Mouse (Mus musculus) kidney, adult 2 months (tissue): ENCODE data around the gene Cc2d2b. TPM values are rescaled to one million over a fixed set of nuclear protein-coding genes. Genes with fewer than 3 reads are reported as not detected.

Experiments
- DNase-seq: peaks from one replicate; pipeline ENCODE4 v3.0.0; 2021
- H3K27ac ChIP-seq: fragments of 200-500 bp; 2 replicates; pipeline ENCODE4 v1.5.1; 2012; ENCODE audit warnings: low read depth, low read length, control low read depth, inconsistent platforms; ENCODE audit not compliant: insufficient read depth
- H3K27me3 ChIP-seq: fragments of 200-500 bp; replicated peaks from 2 replicates; pipeline ENCODE4 v1.6.1; 2012; ENCODE audit warnings: mild to moderate bottlenecking, moderate library complexity, low read length, inconsistent platforms; ENCODE audit not compliant: control insufficient read depth, insufficient read depth
- H3K36me3 ChIP-seq: fragments of 200-500 bp; 2 replicates; pipeline ENCODE4 v1.6.1; 2012; ENCODE audit warnings: mild to moderate bottlenecking, moderate library complexity, low read length, inconsistent platforms; ENCODE audit not compliant: control insufficient read depth, insufficient read depth
- H3K4me1 ChIP-seq: fragments of 200-500 bp; 2 replicates; pipeline ENCODE4 v1.6.1; 2011; ENCODE audit warnings: low read length; ENCODE audit not compliant: control insufficient read depth, insufficient read depth
- H3K4me3 ChIP-seq: fragments of 200-500 bp; 2 replicates; pipeline ENCODE4 v1.5.1; 2011; ENCODE audit warnings: mild to moderate bottlenecking, low read depth, low read length, control low read depth; ENCODE audit not compliant: insufficient read depth
- CTCF ChIP-seq: fragments of 200-500 bp; conservative IDR thresholded peaks from 2 replicates; pipeline ENCODE4 v1.5.1; 2011; ENCODE audit warnings: low read depth, mild to moderate bottlenecking, control low read depth, low read length, moderate library complexity, mixed read lengths; ENCODE audit not compliant: insufficient read depth, insufficient read length
- POLR2A ChIP-seq: fragments of 200-500 bp; IDR thresholded peaks from one replicate; pipeline ENCODE4 v1.6.1; 2011; ENCODE audit warnings: low read depth, low read length, control low read depth
- WGBS: fragments of 180-500 bp; shearing (Covaris S2); methylation state at CpG from one replicate; pipeline ENCODE4 v1.1.7; 2018; 5-methylcytosine and 5-hydroxymethylcytosine counted together
- polyA plus RNA-seq: library from polyadenylated mRNA; depleted of rRNA; stranded (reverse); fragments of >200 nt; gene quantifications from 2 replicates; pipeline ENCODE4 v1.2.3, GENCODE M21; 2012

Cc2d2b gene
- polyA plus RNA-seq, 1 experiment, result not detected

- no peak for DNase-seq
- Histone ChIP-seq H3K27me3 (no peaks in the 10 kb centered on the region), H3K27ac (no peak overlapping the region), H3K4me3 (no peak overlapping the region), H3K4me1 (no peaks in the 10 kb centered on the region), H3K36me3 (no peaks in the 10 kb centered on the region)
- WGBS, result 75% methylated on average over 4 of the region's 4 CpGs
- TF ChIP-seq CTCF, result no peak
- TF ChIP-seq POLR2A, result no peak
Measured at GRCm38 (mm10) chr19:40811840-40812239, 63.3 kb downstream of the Cc2d2b start.

GRCm38 (mm10) chr19:40812778-40813177, 64.2 kb downstream of the Cc2d2b start:
- H3K27ac ChIP-seq, result no peak overlapping the region
- no peaks in the 10 kb centered on the region for H3K27me3 ChIP-seq
- 76% methylated on average over 3 of the region's 3 CpGs for WGBS
- no peak for TF ChIP-seq CTCF
- no peak for TF ChIP-seq POLR2A
- no peak overlapping the region for H3K4me3 ChIP-seq
- no peaks in the 10 kb centered on the region for H3K36me3 ChIP-seq
- no peaks in the 10 kb centered on the region for H3K4me1 ChIP-seq
- DNase-seq, result no peak

GRCm38 (mm10) chr19:40813385-40813784, 64.8 kb downstream of the Cc2d2b start:
- H3K27ac ChIP-seq, result no peak overlapping the region
- WGBS, result 69% methylated on average over 14 of the region's 14 CpGs
- H3K27me3 ChIP-seq, result no peaks in the 10 kb centered on the region

GRCm38 (mm10) chr19:40815645-40816183, 67.2 kb downstream of the Cc2d2b start:
- WGBS, result 64% methylated on average over 7 of the region's 7 CpGs
- no peaks in the 10 kb centered on the region for H3K27me3 ChIP-seq
- H3K36me3 ChIP-seq, result no peaks in the 10 kb centered on the region
- H3K27ac ChIP-seq, result no peak overlapping the region
- TF ChIP-seq POLR2A (no peak), CTCF (no peak)
- no peaks in the 10 kb centered on the region for H3K4me1 ChIP-seq
- DNase-seq, result no peak
- H3K4me3 ChIP-seq, result no peak overlapping the region

More at GRCm38 (mm10) chr19:40813385-40813784, 64.8 kb downstream of the Cc2d2b start:
- no peak for DNase-seq
- Histone ChIP-seq H3K4me1 (no peaks in the 10 kb centered on the region), H3K36me3 (no peaks in the 10 kb centered on the region), H3K4me3 (no peak overlapping the region)
- TF ChIP-seq POLR2A (no peak), CTCF (no peak)

- Histone ChIP-seq H3K4me1 (no peaks in the 10 kb centered on the region), H3K36me3 (no peaks in the 10 kb centered on the region), H3K4me3 (no peak overlapping the region), H3K27me3 (no peaks in the 10 kb centered on the region), H3K27ac (no peak overlapping the region)
- DNase-seq, result no peak
- TF ChIP-seq POLR2A (no peak), CTCF (no peak)
- WGBS, result 91% methylated on average over 6 of the region's 6 CpGs
Measured at GRCm38 (mm10) chr19:40817901-40818532, 69.5 kb downstream of the Cc2d2b start.

GRCm38 (mm10) chr19:40818764-40819163, 70.2 kb downstream of the Cc2d2b start:
- Histone ChIP-seq H3K27me3 (no peaks in the 10 kb centered on the region), H3K4me3 (no peak overlapping the region), H3K27ac (no peak overlapping the region), H3K4me1 (no peaks in the 10 kb centered on the region), H3K36me3 (no peaks in the 10 kb centered on the region)
- TF ChIP-seq CTCF, result no peak
- no peak for DNase-seq
- 51% methylated on average over 7 of the region's 7 CpGs for WGBS

- no peak for TF ChIP-seq CTCF
- no peak for TF ChIP-seq POLR2A
- no peak for DNase-seq
- 79% methylated on average over 4 of the region's 4 CpGs for WGBS
- Histone ChIP-seq H3K4me3 (no peak overlapping the region), H3K36me3 (no peaks in the 10 kb centered on the region), H3K4me1 (no peaks in the 10 kb centered on the region), H3K27ac (no peak overlapping the region), H3K27me3 (no peaks in the 10 kb centered on the region)
Measured at GRCm38 (mm10) chr19:40821306-40821825, 72.8 kb downstream of the Cc2d2b start.

GRCm38 (mm10) chr19:40825636-40826035, 77.1 kb downstream of the Cc2d2b start:
- no peaks in the 10 kb centered on the region for H3K36me3 ChIP-seq
- H3K4me1 ChIP-seq, result no peaks in the 10 kb centered on the region; the same call in 1 of the 2 replicates
- no peak overlapping the region for H3K4me3 ChIP-seq
- H3K27me3 ChIP-seq, result no peaks in the 10 kb centered on the region
- WGBS, result 71% methylated on average over 5 of the region's 5 CpGs
- no peak overlapping the region for H3K27ac ChIP-seq
- TF ChIP-seq POLR2A (no peak), CTCF (no peak)
- DNase-seq, result no peak
